Mouse (Mus musculus) hindbrain, embryonic 10.5 days (tissue): ENCODE results near the gene Prm1. TPM values are rescaled to one million over a fixed set of nuclear protein-coding genes. Genes with fewer than 3 reads are reported as not detected.

Experiments
- DNase-seq: peaks from one replicate; pipeline ENCODE4 v3.0.0-alpha.2; 2017; ENCODE audit warnings: low spot score
- H3K27ac ChIP-seq: fragments of 300-500 bp; sonication (generic); 2 replicates; pipeline ENCODE4 v1.5.1; 2016; ENCODE audit warnings: mild to moderate bottlenecking, moderate library complexity
- H3K27me3 ChIP-seq: fragments of 300-500 bp; sonication (generic); 2 replicates; pipeline ENCODE4 v1.6.1; 2016; ENCODE audit warnings: mild to moderate bottlenecking; ENCODE audit not compliant: poor library complexity, insufficient read depth, severe bottlenecking
- H3K36me3 ChIP-seq: fragments of 300-500 bp; sonication (generic); 2 replicates; pipeline ENCODE4 v1.6.1; 2016; ENCODE audit warnings: mild to moderate bottlenecking, moderate library complexity
- H3K4me1 ChIP-seq: fragments of 300-500 bp; sonication (generic); replicated peaks from 2 replicates; pipeline ENCODE4 v1.6.1; 2016; ENCODE audit warnings: mild to moderate bottlenecking
- H3K4me3 ChIP-seq: fragments of 300-500 bp; sonication (generic); 2 replicates; pipeline ENCODE4 v1.5.1; 2016; ENCODE audit warnings: mild to moderate bottlenecking, moderate library complexity
- H3K9me3 ChIP-seq: fragments of 300-500 bp; sonication (generic); 2 replicates; pipeline ENCODE4 v1.6.1; 2016; ENCODE audit warnings: mild to moderate bottlenecking, moderate library complexity
- WGBS: fragments of 180-500 bp; shearing (Covaris S2); methylation state at CpG from one replicate; pipeline ENCODE4 v1.1.7; 2016; 5-methylcytosine and 5-hydroxymethylcytosine counted together
- polyA plus RNA-seq: library from polyadenylated mRNA; unstranded; fragments of >200 nt; fragmentation: Nextera tagmentation; extraction: Ambion mirVana; gene quantifications from 2 replicates; pipeline ENCODE4 v1.2.1, GENCODE M21; 2016

The Prm1 gene
- polyA plus RNA-seq, 1 experiment from 2014 or later, result not detected

GRCm38 (mm10) chr16:10754521-10755296 lies 50.9 kb downstream of the Prm1 start:
- DNase-seq, result no peak
- H3K9me3 ChIP-seq, result no peaks in the 10 kb centered on the region
- no peaks in the 10 kb centered on the region for H3K36me3 ChIP-seq
- H3K4me1 ChIP-seq, result peaks cover 7% of the 10 kb centered on the region; the same call in 1 of the 2 replicates
- H3K27ac ChIP-seq, result no peak overlapping the region
- H3K4me3 ChIP-seq, result no peak overlapping the region
- no peaks in the 10 kb centered on the region for H3K27me3 ChIP-seq
- WGBS, result 91% methylated on average over 3 of the region's 3 CpGs

- WGBS, result 79% methylated on average over 7 of the region's 7 CpGs
- peaks cover 14% of the 10 kb centered on the region; the same call in 1 of the 2 replicates for H3K4me1 ChIP-seq
- no peak for DNase-seq
- H3K36me3 ChIP-seq, result no peaks in the 10 kb centered on the region
- H3K4me3 ChIP-seq, result no peak overlapping the region
- no peaks in the 10 kb centered on the region for H3K9me3 ChIP-seq
- H3K27ac ChIP-seq, result no peak overlapping the region
- no peaks in the 10 kb centered on the region for H3K27me3 ChIP-seq
These were observed 55.8 kb downstream of the Prm1 start for GRCm38 (mm10) chr16:10749824-10750223.

- no peaks in the 10 kb centered on the region for H3K27me3 ChIP-seq
- DNase-seq, result no peak
- peaks cover 15% of the 10 kb centered on the region for H3K4me1 ChIP-seq
- 78% methylated on average over 7 of the region's 7 CpGs for WGBS
- no peak overlapping the region for H3K27ac ChIP-seq
- H3K4me3 ChIP-seq, result no peak overlapping the region
- H3K9me3 ChIP-seq, result no peaks in the 10 kb centered on the region
- H3K36me3 ChIP-seq, result no peaks in the 10 kb centered on the region
These were observed 56.4 kb downstream of the Prm1 start for GRCm38 (mm10) chr16:10749226-10749625.

Other genes with a start within 250 kb of the Prm1 start
- gene Socs1, start 20.3 kb downstream of the Prm1 start, polyA plus RNA-seq, result 2.7 and 3.4 TPM in 2 replicates
- gene Tnp2, start 17.2 kb downstream of the Prm1 start, polyA plus RNA-seq, result not detected in 2 replicates
- gene Prm3, start 14.9 kb downstream of the Prm1 start, polyA plus RNA-seq, result not detected in 2 replicates
- not detected in 2 replicates for gene Prm2, start 9.7 kb downstream of the Prm1 start, polyA plus RNA-seq
- gene Gm11172, start 7.1 kb upstream of the Prm1 start, polyA plus RNA-seq, result not detected in 2 replicates
- gene Rmi2, start 29.2 kb upstream of the Prm1 start, polyA plus RNA-seq, result 2.5 and 4.7 TPM in 2 replicates